Mouse (Mus musculus): ENCODE data around the gene Actn2.

Gene Actn2

GRCm38 (mm10) chr13:12340183-12340975, at the start of gene Actn2:
Gene Actn2 (minus strand): TSS chr13:12340760.
- in situ Hi-C loops (cut with MboI) = no loop called here

- in situ Hi-C loops (cut with MboI) = no loop called here
These were observed 45.7 kb upstream of the Actn2 start for GRCm38 (mm10) chr13:12386286-12386685.

- in situ Hi-C loops (cut with MboI) = no loop called here
These were observed 44.2 kb upstream of the Actn2 start for GRCm38 (mm10) chr13:12384796-12385195.

GRCm38 (mm10) chr13:12376778-12377177, 36.2 kb upstream of the Actn2 start:
- in situ Hi-C loops (cut with MboI) = no loop called here

- in situ Hi-C loops (cut with MboI) = no loop called here
These were observed 32.2 kb upstream of the Actn2 start for GRCm38 (mm10) chr13:12372755-12373154.

GRCm38 (mm10) chr13:12369930-12370329, 29.4 kb upstream of the Actn2 start:
- in situ Hi-C loops (cut with MboI) = no loop called here

GRCm38 (mm10) chr13:12369041-12369621, 28.6 kb upstream of the Actn2 start:
- in situ Hi-C loops (cut with MboI) = no loop called here

GRCm38 (mm10) chr13:12361486-12361885, 20.9 kb upstream of the Actn2 start:
- in situ Hi-C loops (cut with MboI) = no loop called here

- in situ Hi-C loops (cut with MboI) = no loop called here
These were observed 17.0 kb upstream of the Actn2 start for GRCm38 (mm10) chr13:12357554-12357953.

GRCm38 (mm10) chr13:12356184-12356583, 15.6 kb upstream of the Actn2 start:
- in situ Hi-C loops (cut with MboI) = no loop called here

GRCm38 (mm10) chr13:12349197-12349824, 8.8 kb upstream of the Actn2 start:
- in situ Hi-C loops (cut with MboI) = no loop called here

- in situ Hi-C loops (cut with MboI) = no loop called here
These were observed 6.3 kb upstream of the Actn2 start for GRCm38 (mm10) chr13:12346837-12347236.

GRCm38 (mm10) chr13:12341447-12341846, 887 bp upstream of the Actn2 start:
- in situ Hi-C loops (cut with MboI) = no loop called here

GRCm38 (mm10) chr13:12339446-12339845, 1.1 kb downstream of the Actn2 start:
- in situ Hi-C loops (cut with MboI) = no loop called here

- in situ Hi-C loops (cut with MboI) = no loop called here
These were observed 2.8 kb downstream of the Actn2 start for GRCm38 (mm10) chr13:12337752-12338151.

GRCm38 (mm10) chr13:12334016-12334415, 6.5 kb downstream of the Actn2 start:
- in situ Hi-C loops (cut with MboI) = no loop called here

- in situ Hi-C loops (cut with MboI) = no loop called here
These were observed 9.0 kb downstream of the Actn2 start for GRCm38 (mm10) chr13:12331528-12331927.

GRCm38 (mm10) chr13:12328392-12328791, 12.2 kb downstream of the Actn2 start:
- in situ Hi-C loops (cut with MboI) = no loop called here

- in situ Hi-C loops (cut with MboI) = no loop called here
These were observed 13.0 kb downstream of the Actn2 start for GRCm38 (mm10) chr13:12327577-12327976.

- in situ Hi-C loops (cut with MboI) = no loop called here
These were observed 17.4 kb downstream of the Actn2 start for GRCm38 (mm10) chr13:12323076-12323625.

GRCm38 (mm10) chr13:12320148-12320547, 20.4 kb downstream of the Actn2 start:
- in situ Hi-C loops (cut with MboI) = no loop called here

GRCm38 (mm10) chr13:12318017-12318416, 22.5 kb downstream of the Actn2 start:
- in situ Hi-C loops (cut with MboI) = no loop called here
